Mouse (Mus musculus) urinary bladder, postnatal 10 days (tissue): ENCODE measurements at regions not wholly inside any gene's neighbourhood (a gene's known extent, or its start where the extent isn't known, plus 50 kb on each side); places are given as distances from the start of the nearest gene placed in this dataset.

Experiments used
- DNase-seq: peaks from one replicate; pipeline ENCODE4 v3.0.0; 2022; ENCODE audit warnings: low spot score

- DNase-seq: no peak
These were observed 118.4 kb upstream of the Pitx1 start for GRCm38 (mm10) chr13:55954346-55954745.

- no peak for DNase-seq
These were observed 117.4 kb upstream of the Pitx1 start for GRCm38 (mm10) chr13:55953426-55953825.

GRCm38 (mm10) chr13:55950773-55951172 is 114.8 kb upstream of the Pitx1 start:
- no peak for DNase-seq

- no peak for DNase-seq
These were observed 112.6 kb upstream of the Pitx1 start for GRCm38 (mm10) chr13:55948591-55948990.

GRCm38 (mm10) chr13:55948144-55948543 is 112.2 kb upstream of the Pitx1 start:
- no peak for DNase-seq

- no peak for DNase-seq
These were observed 101.4 kb upstream of the Pitx1 start for GRCm38 (mm10) chr13:55937417-55937816.

GRCm38 (mm10) chr13:55937000-55937399 is 101.0 kb upstream of the Pitx1 start:
- no peak for DNase-seq

- DNase-seq: no peak
These were observed 94.6 kb upstream of the Pitx1 start for GRCm38 (mm10) chr13:55930637-55931036.

- DNase-seq: no peak
These were observed 93.8 kb upstream of the Pitx1 start for GRCm38 (mm10) chr13:55929814-55930213.

- no peak for DNase-seq
These were observed 87.6 kb upstream of the Pitx1 start for GRCm38 (mm10) chr13:55923505-55924136.

- no peak for DNase-seq
These were observed 81.3 kb upstream of the Pitx1 start for GRCm38 (mm10) chr13:55917316-55917715.

GRCm38 (mm10) chr13:55912271-55912711 is 76.3 kb upstream of the Pitx1 start:
- no peak for DNase-seq

GRCm38 (mm10) chr13:55909941-55910340 is 73.9 kb upstream of the Pitx1 start:
- DNase-seq: no peak

GRCm38 (mm10) chr13:55904884-55905283 is 68.9 kb upstream of the Pitx1 start:
- no peak for DNase-seq

- DNase-seq: no peak
These were observed 66.3 kb upstream of the Pitx1 start for GRCm38 (mm10) chr13:55902255-55902654.

- DNase-seq: no peak
These were observed 64.2 kb upstream of the Pitx1 start for GRCm38 (mm10) chr13:55900190-55900526.

- DNase-seq: no peak
These were observed 63.7 kb upstream of the Pitx1 start for GRCm38 (mm10) chr13:55899501-55900189.

GRCm38 (mm10) chr13:55898999-55899398 is 63.0 kb upstream of the Pitx1 start:
- no peak for DNase-seq

GRCm38 (mm10) chr13:55898257-55898950 is 62.4 kb upstream of the Pitx1 start:
- DNase-seq: no peak

GRCm38 (mm10) chr13:55895505-55895904 is 59.5 kb upstream of the Pitx1 start:
- no peak for DNase-seq

- DNase-seq: no peak
These were observed 57.4 kb upstream of the Pitx1 start for GRCm38 (mm10) chr13:55893154-55894018.

- no peak for DNase-seq
These were observed 56.3 kb upstream of the Pitx1 start for GRCm38 (mm10) chr13:55892250-55892649.
